Mouse (Mus musculus): ENCODE results near the gene Mgll.

Mgll gene

GRCm38 (mm10) chr6:88844901-88845565 is 120.8 kb downstream of the Mgll start:
- no peak for DNase-seq (ENCODE audit: low read depth, low spot score)

- no peak for DNase-seq (ENCODE audit: low read depth, low spot score)
Measured at GRCm38 (mm10) chr6:88847571-88847970, 123.4 kb downstream of the Mgll start.

- DNase-seq (ENCODE audit: low read depth, low spot score) = no peak
Measured at GRCm38 (mm10) chr6:88849270-88849669, 125.1 kb downstream of the Mgll start.

- DNase-seq (ENCODE audit: low read depth, low spot score) = no peak
Measured at GRCm38 (mm10) chr6:88850034-88850433, 125.8 kb downstream of the Mgll start.

GRCm38 (mm10) chr6:88854509-88854908 is 130.3 kb downstream of the Mgll start:
- DNase-seq (ENCODE audit: low read depth, low spot score) = no peak

GRCm38 (mm10) chr6:88855636-88856035 is 131.4 kb downstream of the Mgll start:
- DNase-seq (ENCODE audit: low read depth, low spot score) = no peak

GRCm38 (mm10) chr6:88857249-88857648 is 133.0 kb downstream of the Mgll start:
- DNase-seq (ENCODE audit: low read depth, low spot score) = no peak

- DNase-seq (ENCODE audit: low read depth, low spot score) = no peak
Measured at GRCm38 (mm10) chr6:88857830-88858229, 133.6 kb downstream of the Mgll start.

GRCm38 (mm10) chr6:88858341-88858740 is 134.1 kb downstream of the Mgll start:
- peak; percentile 38 for DNase-seq (ENCODE audit: low read depth, low spot score)

- DNase-seq (ENCODE audit: low read depth, low spot score) = peak; percentile 38
Measured at GRCm38 (mm10) chr6:88860914-88861313, 136.7 kb downstream of the Mgll start.

- DNase-seq (ENCODE audit: low read depth, low spot score) = no peak
Measured at GRCm38 (mm10) chr6:88865704-88866103, 141.5 kb downstream of the Mgll start.

- DNase-seq (ENCODE audit: low read depth, low spot score) = peak; percentile 50
Measured at GRCm38 (mm10) chr6:88869459-88869858, 145.2 kb downstream of the Mgll start.

- no peak for DNase-seq (ENCODE audit: low read depth, low spot score)
Measured at GRCm38 (mm10) chr6:88870594-88870993, 146.4 kb downstream of the Mgll start.

- DNase-seq (ENCODE audit: low read depth, low spot score) = peak; percentile 72
Measured at GRCm38 (mm10) chr6:88871546-88871945, 147.3 kb downstream of the Mgll start.

GRCm38 (mm10) chr6:88872811-88873210 is 148.6 kb downstream of the Mgll start:
- no peak for DNase-seq (ENCODE audit: low read depth, low spot score)

- no peak for DNase-seq (ENCODE audit: low read depth, low spot score)
Measured at GRCm38 (mm10) chr6:88873965-88874867, 150.0 kb downstream of the Mgll start.

- no peak for DNase-seq (ENCODE audit: low read depth, low spot score)
Measured at GRCm38 (mm10) chr6:88874868-88875508, 150.8 kb downstream of the Mgll start, which contains the start of gene Podxl2. Podxl2 (minus strand) TSS chr6:88875044.
